Mouse (Mus musculus) hindbrain, embryonic 12.5 days (tissue): ENCODE measurements around the gene Cdh20. TPM values are rescaled to one million over a fixed set of nuclear protein-coding genes. Genes with fewer than 3 reads are reported as not detected.
A peak's percentile ranks its signal among the peaks of the same experiment; 100 is the strongest.
"Not testable (repeated sequence)": the region's sequence is repeated elsewhere in the genome, so short reads cannot be mapped to it uniquely, and the experiment has no call there.

ENCODE experiments used
- ATAC-seq: fragments of 200-750 bp; cut with Nextera tagmentation; 2 replicates; pipeline ENCODE4 v1.8.0; 2017; ENCODE audit warnings: moderate TSS enrichment; ENCODE audit not compliant: low FRiP score
- H3K27ac ChIP-seq: fragments of 300-500 bp; sonication (generic); 2 replicates; pipeline ENCODE4 v1.5.1; 2016; ENCODE audit warnings: mild to moderate bottlenecking
- H3K27me3 ChIP-seq: fragments of 300-500 bp; sonication (generic); 2 replicates; pipeline ENCODE4 v1.6.1; 2016; ENCODE audit warnings: mild to moderate bottlenecking
- H3K36me3 ChIP-seq: fragments of 300-500 bp; sonication (generic); 2 replicates; pipeline ENCODE4 v1.6.1; 2016; ENCODE audit warnings: mild to moderate bottlenecking
- H3K4me1 ChIP-seq: fragments of 300-500 bp; sonication (generic); 2 replicates; pipeline ENCODE4 v1.6.1; 2016
- H3K4me2 ChIP-seq: fragments of 300-500 bp; sonication (generic); replicated peaks from 2 replicates; pipeline ENCODE4 v1.6.1; 2016; ENCODE audit warnings: mild to moderate bottlenecking
- H3K4me3 ChIP-seq: fragments of 300-500 bp; sonication (generic); 2 replicates; pipeline ENCODE4 v1.5.1; 2016; ENCODE audit warnings: mild to moderate bottlenecking
- H3K9ac ChIP-seq: fragments of 300-500 bp; sonication (generic); 2 replicates; pipeline ENCODE4 v1.6.1; 2016; ENCODE audit warnings: mild to moderate bottlenecking, moderate library complexity
- H3K9me3 ChIP-seq: fragments of 300-500 bp; sonication (generic); replicated peaks from 2 replicates; pipeline ENCODE4 v1.6.1; 2016; ENCODE audit warnings: mild to moderate bottlenecking
- WGBS: fragments of 180-500 bp; shearing (Covaris S2); methylation state at CpG from one replicate; pipeline ENCODE4 v1.1.7; 2016; 5-methylcytosine and 5-hydroxymethylcytosine counted together
- polyA plus RNA-seq: library from polyadenylated mRNA; unstranded; fragments of >200 nt; fragmentation: Nextera tagmentation; extraction: Ambion mirVana; gene quantifications from 2 replicates; pipeline ENCODE4 v1.2.1, GENCODE M21; 2016

Gene Cdh20
- polyA plus RNA-seq, 1 experiment from 2014 or later = 1.5 TPM

DNA sequence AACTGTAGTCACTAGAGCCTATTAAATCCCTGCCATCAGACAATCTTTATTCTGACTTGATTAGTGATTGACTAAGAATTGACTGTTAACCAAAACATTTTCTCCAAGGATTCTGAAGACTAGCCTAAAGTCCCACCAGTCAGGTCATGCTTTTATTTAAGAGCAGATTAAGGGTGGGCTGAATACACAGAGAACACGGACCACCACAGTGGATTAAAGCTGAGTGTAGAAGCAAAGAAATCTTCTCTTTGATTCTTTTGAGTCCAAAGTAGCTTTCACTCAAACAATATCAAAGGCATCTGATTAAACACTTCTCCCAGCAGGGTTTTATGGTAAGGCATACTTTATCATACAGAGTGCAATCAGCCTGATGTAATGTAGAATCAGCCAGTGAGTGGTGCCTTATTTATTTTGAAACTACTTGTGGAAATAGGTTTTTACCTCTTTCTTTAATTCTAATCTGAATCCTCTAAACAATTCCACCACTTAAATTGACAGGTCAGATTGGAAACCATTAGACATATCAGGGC lies 149.0 kb downstream of the Cdh20 start:
- Histone ChIP-seq H3K4me2 (no peak overlapping the region), H3K9me3 (no peaks in the 10 kb centered on the region), H3K27me3 (no peaks in the 10 kb centered on the region), H3K4me1 (0 out of 2 replicates have a peak, but pooled peaks cover 4% of the 10 kb centered on the region), H3K4me3 (no peak overlapping the region), H3K27ac (no peak overlapping the region), H3K9ac (no peak overlapping the region), H3K36me3 (no peaks in the 10 kb centered on the region)
- no peak for ATAC-seq
- WGBS = 26% methylated on average over 1 of the region's 1 CpGs

DNA sequence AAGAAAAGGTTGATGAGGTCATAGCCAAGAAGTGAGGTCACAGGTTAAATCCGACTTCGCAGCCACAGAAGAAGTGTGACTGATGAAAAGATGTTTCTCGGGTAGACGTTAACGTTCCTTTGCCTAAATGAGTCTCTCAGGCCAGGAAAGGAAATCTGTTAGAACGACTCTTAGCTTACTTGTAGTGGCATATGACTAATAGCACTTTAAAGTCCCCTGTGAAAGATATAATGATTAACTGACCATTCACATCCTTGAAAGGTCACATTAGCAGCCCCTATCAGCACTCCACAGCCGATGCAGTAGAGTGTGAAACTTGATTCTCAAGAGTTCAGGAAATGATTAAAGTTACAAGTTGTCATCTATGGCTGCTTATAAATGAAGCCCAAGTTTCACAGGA lies 164.7 kb downstream of the Cdh20 start:
- H3K4me1 ChIP-seq = no peaks in the 10 kb centered on the region
- H3K27me3 ChIP-seq = no peaks in the 10 kb centered on the region
- no peak overlapping the region for H3K4me3 ChIP-seq
- H3K9me3 ChIP-seq = no peaks in the 10 kb centered on the region
- 49% methylated on average over 7 of the region's 7 CpGs for WGBS
- no peak overlapping the region for H3K9ac ChIP-seq
- no peak overlapping the region for H3K27ac ChIP-seq
- H3K36me3 ChIP-seq = no peaks in the 10 kb centered on the region
- H3K4me2 ChIP-seq = no peak overlapping the region
- ATAC-seq = no peak

DNA sequence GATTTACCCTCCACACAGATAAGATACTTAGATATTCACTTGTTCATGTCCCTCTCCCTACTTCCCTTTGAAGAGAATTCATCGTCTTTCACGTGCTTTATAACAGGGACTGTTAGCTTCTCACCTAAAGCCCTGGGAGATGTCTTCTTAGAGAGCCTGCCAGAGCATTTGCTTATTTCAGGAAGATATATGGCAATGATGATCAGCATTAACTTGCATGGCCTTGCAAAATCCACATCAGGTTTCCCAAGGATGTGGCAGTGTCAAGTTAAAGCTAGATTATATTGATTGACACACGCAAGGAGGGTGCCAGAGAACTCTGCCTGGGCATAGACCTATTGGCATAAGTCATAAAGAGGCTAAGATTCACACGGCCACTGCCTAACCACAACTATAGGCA lies 168.6 kb downstream of the Cdh20 start:
- no peaks in the 10 kb centered on the region for H3K4me1 ChIP-seq
- H3K9me3 ChIP-seq = no peaks in the 10 kb centered on the region
- H3K27ac ChIP-seq = no peak overlapping the region
- WGBS = 89% methylated on average over 4 of the region's 4 CpGs
- no peaks in the 10 kb centered on the region for H3K27me3 ChIP-seq
- H3K36me3 ChIP-seq = no peaks in the 10 kb centered on the region
- no peak overlapping the region for H3K4me3 ChIP-seq
- H3K9ac ChIP-seq = no peak overlapping the region
- ATAC-seq = no peak
- H3K4me2 ChIP-seq = no peak overlapping the region

DNA sequence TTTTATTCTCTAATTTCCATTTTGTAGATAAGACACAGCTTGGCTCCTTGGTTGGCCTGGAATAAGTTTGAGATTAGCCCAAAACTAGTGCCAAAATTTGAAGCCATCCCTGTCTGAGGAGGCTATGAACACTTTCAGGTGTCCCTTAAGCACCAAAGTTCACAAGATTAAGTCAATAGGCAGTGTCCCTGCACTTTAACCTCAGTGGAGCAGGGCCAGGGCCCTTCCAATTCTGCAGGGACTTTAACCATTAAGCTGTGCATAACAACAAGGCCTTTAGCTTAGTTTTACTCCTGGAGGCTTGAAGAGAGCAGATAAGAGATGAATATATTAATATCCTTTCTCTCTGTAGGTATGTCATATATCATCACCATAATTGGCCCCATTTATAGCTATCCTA lies 170.8 kb downstream of the Cdh20 start:
- Histone ChIP-seq H3K4me2 (no peak overlapping the region), H3K4me3 (no peak overlapping the region), H3K36me3 (no peaks in the 10 kb centered on the region), H3K27me3 (no peaks in the 10 kb centered on the region), H3K27ac (no peak overlapping the region), H3K4me1 (no peaks in the 10 kb centered on the region), H3K9me3 (no peaks in the 10 kb centered on the region), H3K9ac (no peak overlapping the region)
- ATAC-seq = no peak

DNA sequence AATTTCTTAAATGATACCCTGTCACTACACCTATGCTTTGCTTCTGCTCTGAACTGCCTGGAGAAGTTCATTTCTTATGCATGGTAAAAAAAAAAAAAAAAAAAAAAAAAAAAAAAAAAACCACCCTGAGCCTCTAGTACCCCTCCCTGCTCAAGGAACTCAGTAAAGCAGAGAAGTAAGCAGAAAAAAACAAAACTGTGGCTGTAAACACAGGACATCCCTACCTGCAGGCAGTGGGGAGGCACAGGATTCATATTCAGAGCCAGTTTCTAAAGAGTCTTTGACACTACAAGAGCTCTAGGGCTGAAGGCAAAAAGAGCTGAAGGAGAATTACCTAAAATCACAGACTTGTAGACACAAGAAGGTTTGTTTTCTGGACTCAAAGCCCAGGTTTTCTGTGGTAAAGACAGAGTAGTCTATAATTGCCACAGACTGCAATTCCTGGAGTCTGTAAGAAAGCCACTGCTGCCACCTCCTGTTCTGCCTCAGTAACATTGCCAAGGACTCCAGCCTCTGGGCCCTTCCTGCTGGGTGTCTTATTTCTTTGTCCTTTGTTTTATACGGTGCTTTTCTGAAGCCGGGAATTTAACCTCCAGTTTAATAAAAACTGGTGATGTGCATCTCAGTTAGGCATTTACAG lies 176.3 kb downstream of the Cdh20 start:
- no peak overlapping the region for H3K4me3 ChIP-seq
- no peak overlapping the region for H3K27ac ChIP-seq
- no peaks in the 10 kb centered on the region for H3K4me1 ChIP-seq
- H3K9ac ChIP-seq = no peak overlapping the region
- H3K4me2 ChIP-seq = no peak overlapping the region
- 26% methylated on average over 2 of the region's 2 CpGs for WGBS
- ATAC-seq = peak; percentile 88
- H3K27me3 ChIP-seq = no peaks in the 10 kb centered on the region
- no peaks in the 10 kb centered on the region for H3K36me3 ChIP-seq
- H3K9me3 ChIP-seq = no peaks in the 10 kb centered on the region

DNA sequence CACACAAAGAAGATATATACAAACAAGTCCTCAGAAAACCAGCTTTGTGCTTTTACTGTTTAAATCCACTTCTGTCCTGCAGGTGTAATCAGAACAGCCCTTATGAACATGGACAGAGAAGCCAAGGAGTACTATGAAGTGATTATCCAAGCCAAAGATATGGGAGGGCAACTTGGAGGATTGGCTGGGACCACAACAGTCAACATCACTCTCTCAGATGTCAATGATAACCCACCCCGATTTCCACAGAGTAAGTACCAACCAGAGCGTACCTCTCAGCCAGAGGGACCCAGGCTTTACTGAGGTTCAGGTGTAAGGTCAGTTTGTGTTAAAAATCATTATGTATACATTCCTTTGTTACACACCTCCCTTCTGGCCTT lies 176.8 kb downstream of the Cdh20 start:
- Histone ChIP-seq H3K27me3 (no peaks in the 10 kb centered on the region), H3K9me3 (no peaks in the 10 kb centered on the region), H3K36me3 (no peaks in the 10 kb centered on the region), H3K4me1 (no peaks in the 10 kb centered on the region), H3K4me2 (no peak overlapping the region), H3K9ac (no peak overlapping the region), H3K27ac (no peak overlapping the region), H3K4me3 (no peak overlapping the region)
- 95% methylated on average over 2 of the region's 2 CpGs for WGBS
- ATAC-seq = peak; percentile 66

DNA sequence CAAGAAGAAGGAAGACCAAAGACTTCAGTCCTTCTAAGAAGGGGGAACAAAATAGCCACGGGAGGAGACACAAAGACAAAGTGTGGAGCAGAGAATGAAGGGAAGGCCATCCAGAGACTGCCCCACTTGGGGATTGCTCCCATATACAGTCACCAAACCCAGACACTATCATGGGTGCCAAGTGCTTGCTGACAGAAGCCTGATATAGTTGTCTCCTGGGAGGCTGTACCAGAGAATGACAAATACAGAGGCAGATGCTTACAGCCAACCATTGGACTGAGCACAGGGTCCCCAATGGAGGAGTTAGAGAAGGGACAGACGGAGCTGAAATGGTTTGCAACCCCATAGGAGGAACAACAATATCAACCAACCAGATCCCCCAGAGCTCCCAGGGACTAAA lies 181.3 kb downstream of the Cdh20 start:
- not testable (repeated sequence) for H3K27ac ChIP-seq, H3K27me3 ChIP-seq, H3K9me3 ChIP-seq, H3K4me1 ChIP-seq, H3K4me2 ChIP-seq, H3K9ac ChIP-seq, ATAC-seq, H3K36me3 ChIP-seq, H3K4me3 ChIP-seq
- 77% methylated on average over 2 of the region's 2 CpGs for WGBS

DNA sequence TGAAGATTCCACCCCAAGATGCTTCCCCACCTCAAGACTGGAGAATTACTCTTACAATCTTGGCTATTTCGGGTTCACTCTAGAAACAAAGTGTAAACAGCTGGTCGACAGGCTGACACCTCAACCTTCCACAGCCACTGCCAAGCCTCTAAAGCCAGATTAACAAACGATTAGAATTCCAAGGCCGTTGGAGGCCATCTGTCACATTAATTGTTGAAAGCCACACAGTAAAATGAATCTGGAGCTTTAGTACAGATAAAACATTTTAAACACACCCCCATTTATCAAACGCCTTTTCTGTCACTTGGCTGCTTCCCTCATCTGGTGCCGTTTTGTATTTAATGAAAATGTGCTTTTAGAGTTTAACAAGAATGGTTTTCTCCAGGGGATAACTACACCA lies 188.7 kb downstream of the Cdh20 start:
- Histone ChIP-seq H3K4me1 (peaks cover 4% of the 10 kb centered on the region; the same call in 1 of the 2 replicates), H3K4me2 (no peak overlapping the region), H3K27ac (no peak overlapping the region), H3K9ac (no peak overlapping the region), H3K27me3 (no peaks in the 10 kb centered on the region), H3K36me3 (no peaks in the 10 kb centered on the region), H3K4me3 (no peak overlapping the region), H3K9me3 (no peaks in the 10 kb centered on the region)
- ATAC-seq = peak; percentile 58
- WGBS = 38% methylated on average over 6 of the region's 6 CpGs

DNA sequence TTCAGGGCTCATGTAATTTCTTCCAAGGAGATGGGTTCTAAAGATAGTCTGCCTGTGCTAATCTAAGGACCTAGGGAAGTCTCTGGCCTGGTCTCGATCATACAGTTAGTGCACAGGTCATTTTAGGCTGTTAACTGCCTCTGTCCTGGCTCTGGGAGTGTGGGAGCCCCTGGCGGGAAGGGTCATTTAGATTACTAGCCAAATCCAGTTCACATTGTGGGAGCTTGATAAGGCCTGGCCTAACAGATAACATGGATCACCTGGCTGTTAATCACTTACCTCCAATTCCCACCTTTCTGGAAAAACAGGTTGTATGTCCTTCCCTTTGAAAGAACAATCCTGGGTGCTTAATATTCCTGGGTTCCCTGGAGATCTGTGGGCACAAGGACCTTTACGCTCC lies 193.3 kb downstream of the Cdh20 start:
- H3K4me1 ChIP-seq = peaks cover 4% of the 10 kb centered on the region; the same call in 1 of the 2 replicates
- no peak for ATAC-seq
- no peaks in the 10 kb centered on the region for H3K9me3 ChIP-seq
- no peak overlapping the region for H3K4me3 ChIP-seq
- no peak overlapping the region for H3K27ac ChIP-seq
- no peaks in the 10 kb centered on the region for H3K36me3 ChIP-seq
- no peak overlapping the region for H3K4me2 ChIP-seq
- no peak overlapping the region for H3K9ac ChIP-seq
- H3K27me3 ChIP-seq = no peaks in the 10 kb centered on the region
- WGBS = 86% methylated on average over 3 of the region's 3 CpGs

DNA sequence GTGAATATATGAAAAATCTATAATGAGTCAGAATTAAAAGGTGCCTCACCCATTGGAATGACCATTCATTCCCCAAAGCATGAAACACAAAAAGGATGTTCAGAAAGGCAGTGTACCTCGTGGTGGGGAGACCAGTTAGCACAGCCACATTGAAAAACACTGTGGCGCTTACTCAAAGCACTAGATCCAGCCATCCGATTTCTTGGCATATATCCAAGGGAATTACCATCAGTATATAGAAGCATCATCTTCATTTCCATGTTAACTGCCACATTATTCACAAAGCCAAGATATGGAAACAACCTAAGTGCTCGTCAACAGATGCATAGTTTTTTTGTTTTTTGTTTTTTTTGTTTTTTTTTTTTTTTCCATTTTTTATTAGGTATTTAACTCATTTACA lies 193.9 kb downstream of the Cdh20 start:
- H3K4me3 ChIP-seq = no peak overlapping the region
- H3K4me2 ChIP-seq = no peak overlapping the region
- no peaks in the 10 kb centered on the region for H3K9me3 ChIP-seq
- ATAC-seq = no peak
- H3K9ac ChIP-seq = no peak overlapping the region
- H3K4me1 ChIP-seq = no peaks in the 10 kb centered on the region
- WGBS = 75% methylated on average over 4 of the region's 4 CpGs
- no peak overlapping the region for H3K27ac ChIP-seq
- H3K27me3 ChIP-seq = no peaks in the 10 kb centered on the region
- no peaks in the 10 kb centered on the region for H3K36me3 ChIP-seq

DNA sequence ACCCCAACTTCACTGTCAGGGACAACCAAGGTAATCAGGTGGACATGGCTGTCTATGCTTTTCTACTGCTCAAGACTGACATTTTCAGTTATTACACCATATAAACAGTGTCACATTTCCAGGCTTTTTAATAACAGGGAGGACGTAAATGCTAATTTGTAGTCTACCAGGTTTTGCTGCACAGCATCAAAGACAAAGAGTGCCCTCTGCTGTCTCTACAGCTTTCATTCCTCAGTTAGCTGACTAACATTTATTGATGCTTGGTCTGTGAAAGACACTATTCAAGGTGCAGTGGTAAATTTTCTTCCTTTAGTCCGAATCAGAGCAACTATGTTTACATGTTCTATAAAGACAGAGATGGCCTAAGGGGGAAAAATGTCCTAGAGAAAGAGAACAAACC lies 210.7 kb downstream of the Cdh20 start:
- H3K36me3 ChIP-seq = no peaks in the 10 kb centered on the region
- WGBS = 58% methylated on average over 2 of the region's 2 CpGs
- H3K4me3 ChIP-seq = no peak overlapping the region
- H3K4me1 ChIP-seq = no peaks in the 10 kb centered on the region
- no peak overlapping the region for H3K9ac ChIP-seq
- H3K27ac ChIP-seq = no peak overlapping the region
- ATAC-seq = no peak
- H3K4me2 ChIP-seq = no peak overlapping the region
- H3K27me3 ChIP-seq = no peaks in the 10 kb centered on the region
- H3K9me3 ChIP-seq = no peaks in the 10 kb centered on the region

DNA sequence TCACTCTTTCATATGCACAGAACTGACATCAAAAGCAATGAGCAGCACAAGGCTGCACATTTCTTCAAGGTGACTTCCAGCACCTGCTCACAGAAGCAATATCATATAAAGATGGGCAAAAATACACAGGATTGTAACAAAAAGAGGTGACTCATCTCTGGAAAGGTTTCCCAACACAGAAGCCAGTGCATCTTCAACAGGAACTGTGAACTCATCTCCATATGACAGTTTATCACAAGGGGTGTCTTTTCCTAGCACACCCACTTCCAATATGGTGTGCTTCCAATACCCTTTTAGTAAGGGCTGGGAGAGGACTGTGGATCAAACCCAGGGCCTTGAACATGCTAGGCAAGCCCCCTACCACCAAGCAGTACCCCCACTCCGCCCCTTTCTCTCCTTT lies 211.9 kb downstream of the Cdh20 start:
- Histone ChIP-seq H3K9me3 (no peaks in the 10 kb centered on the region), H3K4me3 (no peak overlapping the region), H3K36me3 (no peaks in the 10 kb centered on the region), H3K4me1 (no peaks in the 10 kb centered on the region), H3K27me3 (no peaks in the 10 kb centered on the region), H3K9ac (no peak overlapping the region), H3K4me2 (no peak overlapping the region), H3K27ac (no peak overlapping the region)
- 81% methylated on average over 1 of the region's 1 CpGs for WGBS
- no peak for ATAC-seq

DNA sequence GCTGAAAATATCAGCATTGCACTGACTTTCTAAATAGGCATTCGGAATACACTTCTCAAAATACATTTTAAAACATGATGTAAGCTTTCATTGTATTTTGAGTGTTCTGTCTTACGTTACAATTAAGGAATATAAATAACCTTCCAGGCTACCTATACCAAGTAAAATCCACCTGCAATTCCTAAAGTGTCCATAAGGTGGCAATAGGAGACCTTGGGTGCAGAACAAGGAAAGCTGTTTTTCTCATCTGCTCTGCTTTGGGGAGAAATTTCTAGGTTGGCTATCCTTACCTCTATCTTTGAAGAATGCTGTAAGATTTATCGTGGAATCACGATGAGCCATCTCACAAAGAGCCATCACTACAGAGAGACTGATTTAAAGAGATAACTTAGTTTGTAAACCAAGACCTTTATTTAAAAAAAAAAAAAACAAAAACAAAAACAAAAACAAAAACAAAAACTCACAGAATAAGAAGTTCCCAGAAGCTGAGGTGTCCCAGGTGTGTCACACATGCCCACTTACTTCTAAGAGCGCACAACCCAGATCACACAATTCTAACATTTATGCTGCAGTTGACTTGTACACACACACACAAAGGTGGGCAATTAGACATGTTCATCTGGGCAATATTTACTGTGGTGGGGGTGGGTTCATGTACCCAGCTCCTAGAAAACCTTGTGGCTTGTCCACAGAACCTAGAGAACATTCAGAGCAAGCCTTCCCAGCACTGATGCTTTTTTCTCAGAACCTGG lies 218.1 kb downstream of the Cdh20 start:
- WGBS = 29% methylated on average over 5 of the region's 5 CpGs
- peak; percentile 56 for ATAC-seq

More for the DNA sequence above, 218.1 kb downstream of the Cdh20 start:
- H3K9ac ChIP-seq = no peak overlapping the region
- no peak overlapping the region for H3K4me3 ChIP-seq
- no peaks in the 10 kb centered on the region for H3K27me3 ChIP-seq
- no peak overlapping the region for H3K4me2 ChIP-seq
- H3K36me3 ChIP-seq = no peaks in the 10 kb centered on the region
- no peaks in the 10 kb centered on the region for H3K9me3 ChIP-seq
- H3K4me1 ChIP-seq = no peaks in the 10 kb centered on the region
- no peak overlapping the region for H3K27ac ChIP-seq
